Mouse (Mus musculus) frontal cortex, adult (tissue): ENCODE data around the gene Akap2.
A peak's percentile ranks its signal among the peaks of the same experiment; 100 is the strongest.

Source experiments
- ATAC-seq: cut with Nextera tagmentation; 2 replicates; pipeline ENCODE4 v1.9.2; 2017; ENCODE audit warnings: mild to moderate bottlenecking, moderate library complexity, mixed read lengths; ENCODE audit not compliant: low TSS enrichment

Gene Akap2

GRCm38 (mm10) chr4:57833060-57833459 lies 115.6 kb downstream of the Akap2 start:
- ATAC-seq, result peak; percentile 16; the same call in 1 of the 2 replicates

- ATAC-seq, result no peak
Observed at GRCm38 (mm10) chr4:57834141-57834540, 116.7 kb downstream of the Akap2 start.

GRCm38 (mm10) chr4:57837089-57837488 lies 119.6 kb downstream of the Akap2 start:
- no peak for ATAC-seq

GRCm38 (mm10) chr4:57839343-57839742 lies 121.9 kb downstream of the Akap2 start:
- ATAC-seq, result no peak

DNA sequence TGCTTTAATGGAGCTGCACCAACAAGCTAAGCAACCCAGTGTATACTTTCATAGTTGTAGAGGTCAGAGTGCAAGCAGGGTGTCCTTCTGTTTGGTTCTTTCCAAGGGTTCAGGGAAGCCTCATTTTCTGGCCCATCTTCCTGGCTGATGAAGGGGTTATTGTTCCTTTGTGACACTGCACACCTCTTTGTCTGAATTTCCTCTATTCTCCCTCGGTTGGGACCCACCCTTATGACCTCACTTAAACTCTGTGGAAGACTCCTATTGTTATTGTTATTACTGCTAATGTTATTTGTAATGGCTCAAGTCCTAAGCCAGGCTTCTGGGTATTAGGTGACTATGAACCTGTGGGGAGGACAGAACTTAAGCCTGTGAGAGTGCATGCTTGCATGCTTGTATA lies 124.5 kb downstream of the Akap2 start:
- no peak for ATAC-seq

DNA sequence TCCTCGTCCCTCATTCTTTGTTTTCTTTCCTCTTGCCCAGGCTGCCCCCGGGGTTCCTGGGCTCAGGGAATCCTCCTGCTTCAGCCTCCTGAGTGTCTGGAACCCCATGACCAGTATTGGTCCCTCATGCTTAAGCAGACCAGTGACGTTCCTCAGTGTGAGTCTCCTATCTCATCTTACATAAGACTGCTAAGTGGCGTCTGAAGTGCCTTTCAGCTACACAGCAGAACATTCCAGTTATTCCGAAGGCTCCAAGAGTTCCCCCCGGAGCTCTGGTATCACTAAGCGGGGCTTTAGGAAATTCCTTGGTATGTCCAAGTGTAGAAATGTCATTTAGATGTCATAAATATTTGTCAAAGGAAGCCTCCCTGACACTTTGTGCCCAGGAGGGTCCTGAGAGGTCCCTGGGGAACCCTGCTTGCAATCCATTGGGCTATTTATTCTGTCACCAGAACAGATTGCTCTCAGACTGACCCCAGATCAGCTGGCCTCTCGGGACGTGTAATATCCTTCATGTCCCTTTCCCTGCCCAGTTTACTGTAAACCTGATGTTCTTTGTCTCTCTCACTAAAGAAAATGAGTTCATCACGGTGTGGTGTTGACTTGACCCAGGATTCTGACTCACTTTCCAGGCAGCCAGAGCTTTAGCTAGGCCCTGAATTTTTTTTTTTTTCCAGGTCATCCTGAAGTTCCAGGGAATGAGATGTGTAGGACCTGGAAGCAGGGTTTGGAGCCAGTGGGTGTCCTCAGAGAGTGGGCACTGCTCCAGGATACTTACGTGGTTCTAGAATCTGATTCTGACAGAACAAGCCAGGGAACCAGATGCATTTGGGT lies 125.2 kb downstream of the Akap2 start:
- ATAC-seq, result no peak

- peak; percentile 43; the same call in 1 of the 2 replicates for ATAC-seq
Observed at GRCm38 (mm10) chr4:57845031-57845431, 127.6 kb downstream of the Akap2 start.

GRCm38 (mm10) chr4:57845541-57846210 lies 128.2 kb downstream of the Akap2 start:
- no peak for ATAC-seq

DNA sequence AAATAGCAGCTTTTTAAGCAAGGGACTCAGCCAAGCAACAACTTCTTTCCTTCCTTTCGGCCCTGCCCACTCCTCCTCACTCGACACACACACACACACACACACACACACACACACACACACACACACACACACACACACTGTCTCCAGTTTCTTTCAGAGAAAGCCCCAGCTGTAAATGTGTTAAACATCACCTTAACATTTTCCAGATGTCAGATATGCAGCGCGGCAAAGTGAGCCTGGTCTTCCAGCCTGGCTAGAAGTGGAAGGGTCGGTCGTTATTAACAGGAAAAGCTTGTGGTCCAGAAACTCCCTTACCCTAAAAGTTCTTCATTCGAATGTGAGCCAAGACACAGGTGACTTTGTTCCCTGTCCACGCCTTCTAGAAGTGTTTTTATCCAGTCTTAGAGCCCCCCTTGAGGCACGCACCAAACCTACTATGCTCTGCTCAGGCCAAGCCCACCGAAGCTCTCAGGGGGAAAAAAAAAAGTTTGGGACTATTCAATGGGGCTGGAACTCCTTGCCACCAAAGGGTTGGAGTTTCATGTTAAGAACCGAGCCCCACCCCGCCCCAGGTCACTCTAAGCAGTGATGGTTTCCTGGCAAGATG lies 129.0 kb downstream of the Akap2 start:
- no peak for ATAC-seq

DNA sequence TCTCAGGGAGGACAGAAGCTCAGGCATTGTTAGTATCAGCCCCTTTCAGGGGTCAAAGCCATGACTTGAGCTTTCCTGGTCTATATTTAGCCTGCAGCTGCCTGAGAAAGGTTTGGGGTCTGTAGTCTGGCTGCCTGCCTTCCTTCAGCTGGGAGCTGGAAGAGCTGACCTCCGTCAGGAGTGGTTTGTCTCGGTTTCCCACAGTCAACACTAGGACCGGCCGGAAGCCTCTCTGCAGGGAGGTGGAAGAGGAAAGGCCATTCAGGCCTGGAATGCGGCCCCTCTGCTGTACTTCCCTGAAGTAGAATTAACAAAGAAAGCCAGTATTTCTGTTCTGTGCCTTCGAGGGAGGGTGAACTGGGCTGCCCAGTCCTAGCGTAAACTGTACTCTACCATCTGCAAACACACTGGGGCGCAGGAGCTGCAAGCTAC lies 129.6 kb downstream of the Akap2 start:
- ATAC-seq, result no peak

DNA sequence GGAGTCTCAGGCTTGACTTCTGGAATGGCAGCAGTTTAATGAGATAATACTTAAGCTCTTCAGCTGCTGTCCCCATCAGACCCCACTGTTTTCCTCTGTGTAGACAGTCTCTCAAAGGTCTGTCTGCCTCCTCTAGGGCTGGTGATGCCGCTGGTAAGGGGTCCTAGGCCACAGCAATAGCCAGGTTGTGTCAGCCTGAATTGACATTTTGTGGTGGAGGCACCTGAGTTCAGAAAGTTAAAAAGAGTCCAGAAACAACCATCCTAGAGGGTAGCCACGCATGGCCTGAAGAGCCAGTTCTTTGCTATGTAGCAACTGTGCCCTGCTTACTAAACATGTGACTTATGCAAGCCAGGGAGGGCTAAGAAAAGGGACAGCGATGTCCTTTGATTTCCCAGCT lies 130.2 kb downstream of the Akap2 start:
- ATAC-seq, result no peak

DNA sequence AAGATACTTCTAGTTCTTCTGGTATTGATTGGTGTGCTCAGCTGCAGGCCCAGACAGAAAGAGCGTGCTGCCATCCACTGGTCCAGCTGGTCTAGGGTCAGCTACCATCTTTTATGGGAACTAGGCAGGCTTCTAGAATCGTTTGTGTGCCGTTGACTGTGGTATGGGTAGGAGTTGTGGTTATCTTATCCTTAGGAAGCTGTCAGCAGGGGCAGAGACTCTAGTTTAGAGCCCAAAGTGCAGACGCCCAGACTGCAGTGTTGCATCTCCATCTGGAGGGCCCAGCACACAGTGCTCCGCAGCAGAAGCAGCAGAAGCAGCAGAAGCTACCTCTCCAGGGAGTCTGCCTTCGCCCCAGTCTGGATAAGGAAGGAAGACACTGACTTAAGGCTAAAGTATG lies 132.0 kb downstream of the Akap2 start:
- no peak for ATAC-seq

GRCm38 (mm10) chr4:57851731-57852130 lies 134.3 kb downstream of the Akap2 start:
- ATAC-seq, result no peak

- no peak for ATAC-seq
Observed at GRCm38 (mm10) chr4:57852461-57853040, 135.1 kb downstream of the Akap2 start.

- ATAC-seq, result no peak
Observed at GRCm38 (mm10) chr4:57854181-57854580, 136.7 kb downstream of the Akap2 start.

- ATAC-seq, result no peak
Observed at GRCm38 (mm10) chr4:57855281-57855941, 138.0 kb downstream of the Akap2 start.

GRCm38 (mm10) chr4:57856673-57857072 lies 139.2 kb downstream of the Akap2 start:
- no peak for ATAC-seq

DNA sequence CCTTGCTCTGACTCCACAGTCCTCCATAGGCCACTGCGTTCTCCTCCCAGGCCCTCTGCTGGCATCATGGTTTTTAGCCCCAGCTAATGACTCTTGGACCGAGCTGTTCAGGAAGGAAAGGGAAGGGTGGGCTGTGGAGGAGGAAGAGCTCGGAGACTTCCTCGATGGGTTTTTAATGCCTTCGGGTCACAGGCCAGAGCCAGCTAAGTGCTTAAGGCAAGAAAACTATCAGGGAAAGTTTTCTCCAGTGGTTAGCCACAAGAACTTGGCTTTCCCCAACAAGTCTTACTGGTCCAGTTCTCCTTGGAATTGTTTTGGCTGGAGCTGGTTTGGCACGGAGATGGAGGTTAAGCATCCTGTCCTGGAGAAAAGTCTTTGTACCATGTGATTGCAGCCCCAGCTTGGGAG lies 142.8 kb downstream of the Akap2 start:
- no peak for ATAC-seq

GRCm38 (mm10) chr4:57861166-57861565 lies 143.7 kb downstream of the Akap2 start:
- no peak for ATAC-seq

GRCm38 (mm10) chr4:57861856-57862255 lies 144.4 kb downstream of the Akap2 start:
- ATAC-seq, result no peak

DNA sequence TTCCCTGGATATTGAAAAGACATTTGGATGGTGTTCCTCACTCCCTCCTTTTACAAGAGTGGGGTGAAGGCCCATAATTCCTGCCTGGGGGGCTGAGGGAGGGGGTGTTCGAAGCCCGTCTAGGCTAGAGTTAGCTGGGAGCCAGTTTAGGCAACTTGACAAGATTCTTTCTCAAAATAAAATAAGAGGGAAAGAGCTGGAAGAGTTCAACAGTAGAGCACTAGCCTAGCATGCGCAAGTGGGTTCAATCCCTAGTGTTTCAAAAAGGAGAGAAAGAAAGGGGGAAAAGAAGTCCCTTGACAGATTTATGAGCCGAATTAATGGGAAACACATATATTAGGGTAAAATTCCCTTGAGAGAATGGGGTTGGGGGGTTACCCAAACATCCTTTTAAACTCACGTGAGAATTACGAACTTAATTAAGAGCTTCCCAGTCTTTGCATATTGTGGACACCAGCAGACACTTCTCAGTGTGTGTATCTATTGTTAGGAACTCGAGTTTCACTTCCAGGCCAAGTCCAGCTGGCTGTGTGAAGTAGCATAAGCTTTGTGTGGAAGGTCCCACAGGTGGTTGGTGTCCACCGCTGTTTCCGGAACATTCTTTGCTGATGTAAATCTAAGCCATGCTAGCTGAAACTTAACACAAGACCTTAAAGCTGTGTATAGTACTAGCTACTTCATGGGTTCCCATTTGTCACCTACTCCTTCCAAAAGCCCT lies 145.0 kb downstream of the Akap2 start:
- ATAC-seq, result no peak
